Mouse (Mus musculus) gastrocnemius, postnatal 14 days (tissue): ENCODE data around the gene Vcam1. TPM values are rescaled to one million over a fixed set of nuclear protein-coding genes. Genes with fewer than 3 reads are reported as not detected.
A peak's percentile ranks its signal among the peaks of the same experiment; 100 is the strongest.

Experiments used
- DNase-seq: peaks from one replicate; pipeline ENCODE4 v3.0.0; 2021; ENCODE audit warnings: mixed read lengths
- intact Hi-C: fragments of 180-260 bp; cut with DNase I; formaldehyde crosslinking; loops from one replicate; pipeline ENCODE4 v1.15.1; 2025; ENCODE audit warnings: low total_unique reads
- total RNA-seq, 2 experiments: library from RNA; stranded (reverse); gene quantifications; 2 replicates each; pipeline ENCODE4 v1.2.3; 2021

The Vcam1 gene
- total RNA-seq, 2 experiments from 2014 or later = 5.3 to 6.3 TPM

GRCm38 (mm10) chr3:116095934-116096333 lies 33.6 kb downstream of the Vcam1 start:
- intact Hi-C loops = no loop called here
- no peak for DNase-seq

GRCm38 (mm10) chr3:116095312-116095711 lies 34.2 kb downstream of the Vcam1 start:
- no peak for DNase-seq
- intact Hi-C loops = no loop called here

- intact Hi-C loops = no loop called here
- no peak for DNase-seq
These were observed 34.6 kb downstream of the Vcam1 start for GRCm38 (mm10) chr3:116094886-116095285.

GRCm38 (mm10) chr3:116094288-116094687 lies 35.2 kb downstream of the Vcam1 start:
- intact Hi-C loops = no loop called here
- no peak for DNase-seq

- no peak for DNase-seq
- intact Hi-C loops = no loop called here
These were observed 36.9 kb downstream of the Vcam1 start for GRCm38 (mm10) chr3:116092547-116092946.

- intact Hi-C loops = no loop called here
- no peak for DNase-seq
These were observed 37.8 kb downstream of the Vcam1 start for GRCm38 (mm10) chr3:116091706-116092105.

- intact Hi-C loops = no loop called here
- no peak for DNase-seq
These were observed 43.5 kb downstream of the Vcam1 start for GRCm38 (mm10) chr3:116085962-116086361.

- intact Hi-C loops = no loop called here
- DNase-seq = peak; percentile 12
These were observed 48.4 kb downstream of the Vcam1 start for GRCm38 (mm10) chr3:116080939-116081676.

GRCm38 (mm10) chr3:116080166-116080788 lies 49.2 kb downstream of the Vcam1 start:
- intact Hi-C loops = no loop called here
- DNase-seq = no peak

- no peak for DNase-seq
- intact Hi-C loops = no loop called here
These were observed 51.0 kb downstream of the Vcam1 start for GRCm38 (mm10) chr3:116078490-116078889.

- DNase-seq = no peak
- intact Hi-C loops = no loop called here
These were observed 52.7 kb downstream of the Vcam1 start for GRCm38 (mm10) chr3:116076739-116077138.

GRCm38 (mm10) chr3:116072584-116072983 lies 56.9 kb downstream of the Vcam1 start:
- intact Hi-C loops = no loop called here
- no peak for DNase-seq

- no peak for DNase-seq
- intact Hi-C loops = no loop called here
These were observed 67.3 kb downstream of the Vcam1 start for GRCm38 (mm10) chr3:116062141-116062540.

GRCm38 (mm10) chr3:116060320-116060719 lies 69.2 kb downstream of the Vcam1 start:
- DNase-seq = no peak
- intact Hi-C loops = no loop called here

Other genes starting within 250 kb of the Vcam1 start
- gene Dph5, start 241.9 kb downstream of the Vcam1 start, total RNA-seq = 1 to 10 TPM; 7.2 to 9.7 TPM
- gene Slc30a7, start 122.3 kb downstream of the Vcam1 start, total RNA-seq = 10 to 100 TPM; 11.0 to 11.2 TPM
- 10 to 100 TPM; 11.8 to 13.8 TPM for gene Extl2, start 122.2 kb downstream of the Vcam1 start, total RNA-seq
- under 1 TPM; 0.23 to 0.69 TPM for gene Gpr88, start 123.8 kb upstream of the Vcam1 start, total RNA-seq